Mouse (Mus musculus): ENCODE measurements at regions not wholly inside any gene's neighbourhood (a gene's known extent, or its start where the extent isn't known, plus 50 kb on each side); places are given as distances from the start of the nearest gene placed in this dataset.
A peak's percentile ranks its signal among the peaks of the same experiment; 100 is the strongest.
"Not testable (repeated sequence)": the region's sequence is repeated elsewhere in the genome, so short reads cannot be mapped to it uniquely, and the experiment has no call there.

- TF ChIP-seq CTCF (IDR thresholded peaks at IDR 0.05; ENCODE audit: borderline replicate concordance, extremely low read depth, insufficient read depth, insufficient read length) (no peak), POLR2A (IDR thresholded peaks at IDR 0.05; ENCODE audit: borderline replicate concordance, extremely low read depth, insufficient read depth, insufficient read length, poor library complexity, severe bottlenecking) (no peak)
- DNase-seq (ENCODE audit: low read depth) = no peak
These were observed 145.7 kb upstream of the Nwd2 start for GRCm38 (mm10) chr5:63503056-63503845.

- TF ChIP-seq CTCF (IDR thresholded peaks at IDR 0.05; ENCODE audit: borderline replicate concordance, extremely low read depth, insufficient read depth, insufficient read length) (no peak), POLR2A (IDR thresholded peaks at IDR 0.05; ENCODE audit: borderline replicate concordance, extremely low read depth, insufficient read depth, insufficient read length, poor library complexity, severe bottlenecking) (no peak)
- peak; percentile 29 for DNase-seq (ENCODE audit: low read depth)
These were observed 114.7 kb upstream of the Nwd2 start for GRCm38 (mm10) chr5:63534197-63534596.

GRCm38 (mm10) chr5:63540530-63540929, 108.4 kb upstream of the Nwd2 start:
- TF ChIP-seq POLR2A (IDR thresholded peaks at IDR 0.05; ENCODE audit: borderline replicate concordance, extremely low read depth, insufficient read depth, insufficient read length, poor library complexity, severe bottlenecking) (no peak), CTCF (IDR thresholded peaks at IDR 0.05; ENCODE audit: borderline replicate concordance, extremely low read depth, insufficient read depth, insufficient read length) (peak; percentile 32; the same call in 1 of the 2 replicates)

GRCm38 (mm10) chr5:63545482-63545881, 103.4 kb upstream of the Nwd2 start:
- no peak for TF ChIP-seq CTCF (IDR thresholded peaks at IDR 0.05; ENCODE audit: borderline replicate concordance, extremely low read depth, insufficient read depth, insufficient read length)
- no peak for TF ChIP-seq POLR2A (IDR thresholded peaks at IDR 0.05; ENCODE audit: borderline replicate concordance, extremely low read depth, insufficient read depth, insufficient read length, poor library complexity, severe bottlenecking)
- no peak for DNase-seq (ENCODE audit: low read depth)

More at GRCm38 (mm10) chr5:63540530-63540929, 108.4 kb upstream of the Nwd2 start:
- no peak for DNase-seq (ENCODE audit: low read depth)

GRCm38 (mm10) chr5:63565891-63566290, 83.0 kb upstream of the Nwd2 start:
- not testable (repeated sequence) for DNase-seq (ENCODE audit: low read depth)

- DNase-seq (ENCODE audit: low read depth) = no peak
- no peak for TF ChIP-seq CTCF (IDR thresholded peaks at IDR 0.05; ENCODE audit: borderline replicate concordance, extremely low read depth, insufficient read depth, insufficient read length)
- TF ChIP-seq POLR2A (IDR thresholded peaks at IDR 0.05; ENCODE audit: borderline replicate concordance, extremely low read depth, insufficient read depth, insufficient read length, poor library complexity, severe bottlenecking) = no peak
These were observed 73.5 kb upstream of the Nwd2 start for GRCm38 (mm10) chr5:63575401-63575800.

- TF ChIP-seq CTCF (IDR thresholded peaks at IDR 0.05; ENCODE audit: borderline replicate concordance, extremely low read depth, insufficient read depth, insufficient read length) (no peak), POLR2A (IDR thresholded peaks at IDR 0.05; ENCODE audit: borderline replicate concordance, extremely low read depth, insufficient read depth, insufficient read length, poor library complexity, severe bottlenecking) (no peak)
- DNase-seq (ENCODE audit: low read depth) = peak; percentile 39
These were observed 69.5 kb upstream of the Nwd2 start for GRCm38 (mm10) chr5:63579409-63579808.

- no peak for DNase-seq (ENCODE audit: low read depth)
- TF ChIP-seq CTCF (IDR thresholded peaks at IDR 0.05; ENCODE audit: borderline replicate concordance, extremely low read depth, insufficient read depth, insufficient read length) = no peak
- no peak for TF ChIP-seq POLR2A (IDR thresholded peaks at IDR 0.05; ENCODE audit: borderline replicate concordance, extremely low read depth, insufficient read depth, insufficient read length, poor library complexity, severe bottlenecking)
These were observed 61.9 kb upstream of the Nwd2 start for GRCm38 (mm10) chr5:63587051-63587450.

- TF ChIP-seq POLR2A (IDR thresholded peaks at IDR 0.05; ENCODE audit: borderline replicate concordance, extremely low read depth, insufficient read depth, insufficient read length, poor library complexity, severe bottlenecking) = no peak
- no peak for TF ChIP-seq CTCF (IDR thresholded peaks at IDR 0.05; ENCODE audit: borderline replicate concordance, extremely low read depth, insufficient read depth, insufficient read length)
- no peak for DNase-seq (ENCODE audit: low read depth)
These were observed 61.0 kb upstream of the Nwd2 start for GRCm38 (mm10) chr5:63587855-63588254.

All from brain, embryonic 14.5 days (tissue).